Mouse (Mus musculus) adrenal gland, adult 18-20 months (tissue): ENCODE data around the gene Vmn2r29. TPM values are rescaled to one million over a fixed set of nuclear protein-coding genes. Genes with fewer than 3 reads are reported as not detected.
A peak's percentile ranks its signal among the peaks of the same experiment; 100 is the strongest.
"Not testable (repeated sequence)": the region's sequence is repeated elsewhere in the genome, so short reads cannot be mapped to it uniquely, and the experiment has no call there.

Experiments
- DNase-seq, 2 experiments: peaks; one replicate each; pipeline ENCODE4 v3.0.0; 2021 to 2022; ENCODE audit warnings: low spot score in 2 of 2
- long read RNA-seq, 2 experiments: library from polyadenylated mRNA; stranded (forward); transcript quantifications; one replicate each; pipeline ENCODE4 v2.0.0; 2021
- total RNA-seq, 2 experiments: library from RNA; stranded (reverse); gene quantifications; 1 replicate in 1 of 2; 2 replicates in 1 of 2; pipeline ENCODE4 v1.2.3; 2021

Vmn2r29 gene
- 1 to 10 TPM in 1 of 2 experiments, under 1 TPM in 1; 0.80 to 1.3 TPM for total RNA-seq
- long read RNA-seq, experiment 1: 0 reads
- long read RNA-seq, experiment 2: 0 reads

- DNase-seq: not testable (repeated sequence)
Measured at GRCm38 (mm10) chr7:7247228-7247627, at the start of gene Vmn2r29. Gene Vmn2r29, minus strand, starts transcription at chr7:7247328.

GRCm38 (mm10) chr7:7295595-7295994, 48.5 kb upstream of the Vmn2r29 start:
- DNase-seq: peak; percentile 38 to 40

- no peak for DNase-seq
Measured at GRCm38 (mm10) chr7:7281383-7281782, 34.3 kb upstream of the Vmn2r29 start.

GRCm38 (mm10) chr7:7277966-7278567, 30.9 kb upstream of the Vmn2r29 start, which contains the start of gene Gm45844:
Gene Gm45844, minus strand, starts transcription at chr7:7278289.
- peak; percentile 84 to 87 for DNase-seq

- DNase-seq: peak; percentile 19 to 32
Measured at GRCm38 (mm10) chr7:7277556-7277955, 30.4 kb upstream of the Vmn2r29 start.

GRCm38 (mm10) chr7:7209313-7210151, 37.6 kb downstream of the Vmn2r29 start, which contains the start of gene Zfp772:
Gene Zfp772, minus strand, starts transcription at chr7:7209998.
- DNase-seq: peak in 1 of 2 experiments; percentile 24

GRCm38 (mm10) chr7:7188191-7188942, 58.8 kb downstream of the Vmn2r29 start:
- DNase-seq: peak; percentile 59 to 71

GRCm38 (mm10) chr7:7187417-7188190, 59.5 kb downstream of the Vmn2r29 start:
- DNase-seq: no peak

GRCm38 (mm10) chr7:7185897-7186296, 61.2 kb downstream of the Vmn2r29 start:
- no peak for DNase-seq

Other genes with a start within 250 kb of the Vmn2r29 start
- gene Zfp954, start 125.8 kb downstream of the Vmn2r29 start, total RNA-seq: 10 to 100 TPM; 11.8 to 16.1 TPM
- under 1 TPM; 0.77 to 0.96 TPM for gene Zfp773, start 110.6 kb downstream of the Vmn2r29 start, total RNA-seq
- gene Zfp418, start 76.0 kb downstream of the Vmn2r29 start, total RNA-seq: 1 to 10 TPM; 3.1 to 3.2 TPM
- gene Zfp772, start 37.3 kb downstream of the Vmn2r29 start, total RNA-seq: 1 to 10 TPM; 4.0 to 4.8 TPM
- 1 to 10 TPM; 3.0 to 4.0 TPM for gene Gm45844, start 31.0 kb upstream of the Vmn2r29 start, total RNA-seq
- 10 to 100 TPM; 50.8 to 78.4 TPM for gene Clcn4, start 53.5 kb upstream of the Vmn2r29 start, total RNA-seq
- under 1 TPM in 1 of 2 experiments, not detected in 1; 0.07 TPM for gene Vmn2r30, start 90.3 kb upstream of the Vmn2r29 start, total RNA-seq
- 1 to 10 TPM in 1 of 2 experiments, not detected in 1; 1.2 TPM for gene Gm45783, start 127.2 kb upstream of the Vmn2r29 start, total RNA-seq
- gene Vmn2r31, start 152.4 kb upstream of the Vmn2r29 start, total RNA-seq: not detected
- gene Vmn2r32, start 232.7 kb upstream of the Vmn2r29 start, total RNA-seq: not detected